Mouse (Mus musculus) limb, embryonic 15.5 days (tissue): ENCODE results near the gene Slit2. TPM values are rescaled to one million over a fixed set of nuclear protein-coding genes. Genes with fewer than 3 reads are reported as not detected.

Experiments used
- ATAC-seq: fragments of 200-750 bp; cut with Nextera tagmentation; 2 replicates; pipeline ENCODE4 v1.8.0; 2017; ENCODE audit warnings: low read depth, moderate TSS enrichment; ENCODE audit not compliant: insufficient number of reproducible peaks, low FRiP score, low TSS enrichment
- H3K27ac ChIP-seq: fragments of 300-500 bp; sonication (generic); 2 replicates; pipeline ENCODE4 v1.5.1; 2015; ENCODE audit warnings: moderate library complexity, mild to moderate bottlenecking, inconsistent platforms
- H3K27me3 ChIP-seq: fragments of 300-500 bp; sonication (generic); 2 replicates; pipeline ENCODE4 v1.6.1; 2015; ENCODE audit warnings: inconsistent platforms
- H3K36me3 ChIP-seq: fragments of 300-500 bp; sonication (generic); 2 replicates; pipeline ENCODE4 v1.6.1; 2015; ENCODE audit warnings: inconsistent platforms
- H3K4me1 ChIP-seq: fragments of 300-500 bp; sonication (generic); 2 replicates; pipeline ENCODE4 v1.6.1; 2015; ENCODE audit warnings: inconsistent platforms
- H3K4me2 ChIP-seq: fragments of 300-500 bp; sonication (generic); 2 replicates; pipeline ENCODE4 v1.6.1; 2015; ENCODE audit warnings: mild to moderate bottlenecking, inconsistent platforms
- H3K4me3 ChIP-seq: fragments of 300-500 bp; sonication (generic); 2 replicates; pipeline ENCODE4 v1.5.1; 2015; ENCODE audit warnings: mild to moderate bottlenecking, inconsistent platforms
- H3K9ac ChIP-seq: fragments of 300-500 bp; sonication (generic); 2 replicates; pipeline ENCODE4 v1.6.1; 2015; ENCODE audit warnings: inconsistent platforms
- H3K9me3 ChIP-seq: fragments of 300-500 bp; sonication (generic); 2 replicates; pipeline ENCODE4 v1.6.1; 2016; ENCODE audit warnings: inconsistent platforms
- WGBS: fragments of 180-500 bp; shearing (Covaris S2); methylation state at CpG from one replicate; pipeline ENCODE4 v1.1.7; 2015; 5-methylcytosine and 5-hydroxymethylcytosine counted together
- polyA plus RNA-seq: library from polyadenylated mRNA; unstranded; fragments of >200 nt; fragmentation: Nextera tagmentation; extraction: Ambion mirVana; gene quantifications from 2 replicates; pipeline ENCODE4 v1.2.1, GENCODE M21; 2015

The Slit2 gene
- polyA plus RNA-seq, 1 experiment from 2014 or later = 21.0 TPM

DNA sequence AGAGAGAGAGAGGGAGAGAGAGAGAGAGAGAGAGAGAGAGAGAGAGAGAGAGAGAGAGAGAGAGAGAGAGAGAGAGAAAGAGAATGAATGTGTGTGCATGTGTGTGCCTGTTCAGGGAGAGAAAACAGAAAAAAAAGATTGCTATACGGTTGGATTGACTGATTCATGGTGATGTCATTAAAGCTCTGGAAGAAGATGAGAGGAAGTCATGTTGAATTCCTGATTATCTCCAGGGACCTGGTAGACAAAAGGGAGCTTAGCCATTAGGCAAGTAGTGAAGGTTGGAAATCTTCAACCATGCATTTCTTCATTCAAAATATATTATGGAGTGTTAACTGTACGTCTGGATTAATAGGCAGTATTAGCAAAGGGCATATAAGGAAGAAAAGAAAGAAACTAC lies 77.8 kb downstream of the Slit2 start:
- no peaks in the 10 kb centered on the region for H3K27me3 ChIP-seq
- no peak overlapping the region for H3K4me2 ChIP-seq
- H3K27ac ChIP-seq = no peak overlapping the region
- ATAC-seq = no peak
- H3K9ac ChIP-seq = no peak overlapping the region
- H3K9me3 ChIP-seq = no peaks in the 10 kb centered on the region
- no peak overlapping the region for H3K4me3 ChIP-seq
- 35% methylated on average over 2 of the region's 2 CpGs for WGBS
- H3K36me3 ChIP-seq = no peaks in the 10 kb centered on the region
- peaks cover 3% of the 10 kb centered on the region; the same call in 1 of the 2 replicates for H3K4me1 ChIP-seq

DNA sequence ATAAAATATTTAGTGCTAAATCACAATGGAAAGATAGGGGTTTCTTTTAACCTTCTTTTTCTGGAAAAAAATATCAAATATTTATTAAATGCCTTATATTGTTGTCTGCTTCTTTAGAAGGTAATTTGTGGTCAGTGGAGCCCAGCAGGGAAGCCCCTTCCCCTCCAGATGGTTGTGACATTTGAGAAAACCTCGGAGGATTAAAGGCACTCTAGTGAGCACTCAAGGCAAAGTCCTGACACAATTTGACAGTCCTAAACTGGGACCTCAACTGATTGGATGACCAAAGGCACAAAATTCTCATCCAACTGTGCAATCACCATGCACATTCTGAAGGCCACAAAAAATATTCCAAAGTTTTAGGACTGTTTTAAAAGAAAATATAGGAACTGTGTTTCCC lies 95.8 kb downstream of the Slit2 start:
- Histone ChIP-seq H3K4me2 (no peak overlapping the region), H3K27me3 (no peaks in the 10 kb centered on the region), H3K36me3 (no peaks in the 10 kb centered on the region), H3K9me3 (no peaks in the 10 kb centered on the region), H3K4me1 (no peaks in the 10 kb centered on the region), H3K4me3 (no peak overlapping the region), H3K27ac (no peak overlapping the region), H3K9ac (no peak overlapping the region)
- no peak for ATAC-seq
- WGBS = 21% methylated on average over 1 of the region's 1 CpGs

DNA sequence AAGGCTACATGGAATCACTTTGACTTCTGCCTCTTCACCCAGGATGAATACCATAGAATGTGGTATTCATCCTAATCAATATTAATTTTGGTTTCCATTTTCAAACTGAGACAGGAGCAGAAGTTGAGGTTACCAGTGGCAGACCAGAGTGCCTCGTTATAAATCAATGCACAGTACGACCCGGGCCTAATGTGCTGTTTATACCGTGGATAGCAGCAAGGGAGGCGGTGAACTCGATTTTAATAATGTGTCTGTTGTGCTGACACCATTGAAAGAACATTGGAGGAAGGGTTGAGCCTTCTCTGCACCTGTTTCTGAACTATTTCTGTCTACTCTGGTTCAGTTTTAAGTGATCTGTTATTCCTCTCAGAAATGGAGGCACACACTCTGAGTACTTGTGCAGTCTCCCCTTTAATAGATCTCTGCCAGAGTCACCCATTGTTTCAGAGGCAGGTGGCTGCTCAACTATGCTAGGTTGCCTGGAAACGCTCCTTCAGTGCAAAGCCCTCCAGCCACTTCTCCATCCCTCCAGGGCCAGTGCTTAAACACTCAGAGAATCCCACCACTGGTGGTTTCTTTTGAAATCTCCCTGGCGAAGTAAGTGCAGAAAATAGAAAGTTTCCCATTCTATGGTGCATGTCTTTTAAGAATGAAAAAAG lies 98.4 kb downstream of the Slit2 start:
- Histone ChIP-seq H3K36me3 (no peaks in the 10 kb centered on the region), H3K27ac (no peak overlapping the region), H3K9ac (no peak overlapping the region), H3K9me3 (no peaks in the 10 kb centered on the region), H3K4me3 (no peak overlapping the region), H3K27me3 (no peaks in the 10 kb centered on the region), H3K4me1 (no peaks in the 10 kb centered on the region), H3K4me2 (no peak overlapping the region)
- no peak for ATAC-seq
- WGBS = 79% methylated on average over 8 of the region's 8 CpGs

DNA sequence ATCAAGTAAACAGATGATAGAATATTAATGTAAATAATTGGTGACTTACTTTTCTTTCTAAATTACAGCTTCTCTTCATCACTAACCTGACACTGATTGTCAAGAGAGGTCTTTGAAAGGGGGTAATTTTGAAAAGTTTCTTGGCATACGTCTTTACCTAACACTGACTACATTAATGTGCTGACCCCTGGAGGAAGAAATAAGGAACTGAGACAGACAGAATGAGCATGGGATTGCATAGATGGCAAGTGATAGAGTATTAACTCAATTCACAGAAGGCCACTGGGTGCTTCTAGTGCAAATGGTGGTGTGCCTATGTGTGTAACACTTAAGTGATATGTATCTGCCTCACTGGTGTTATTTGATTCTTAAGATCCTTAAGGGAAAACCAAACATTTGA lies 130.5 kb downstream of the Slit2 start:
- ATAC-seq = no peak
- WGBS = 21% methylated on average over 1 of the region's 1 CpGs
- H3K27me3 ChIP-seq = no peaks in the 10 kb centered on the region
- H3K27ac ChIP-seq = no peak overlapping the region
- H3K9ac ChIP-seq = no peak overlapping the region
- no peaks in the 10 kb centered on the region for H3K9me3 ChIP-seq
- no peak overlapping the region for H3K4me2 ChIP-seq
- H3K4me3 ChIP-seq = no peak overlapping the region
- no peaks in the 10 kb centered on the region for H3K4me1 ChIP-seq
- no peaks in the 10 kb centered on the region for H3K36me3 ChIP-seq

DNA sequence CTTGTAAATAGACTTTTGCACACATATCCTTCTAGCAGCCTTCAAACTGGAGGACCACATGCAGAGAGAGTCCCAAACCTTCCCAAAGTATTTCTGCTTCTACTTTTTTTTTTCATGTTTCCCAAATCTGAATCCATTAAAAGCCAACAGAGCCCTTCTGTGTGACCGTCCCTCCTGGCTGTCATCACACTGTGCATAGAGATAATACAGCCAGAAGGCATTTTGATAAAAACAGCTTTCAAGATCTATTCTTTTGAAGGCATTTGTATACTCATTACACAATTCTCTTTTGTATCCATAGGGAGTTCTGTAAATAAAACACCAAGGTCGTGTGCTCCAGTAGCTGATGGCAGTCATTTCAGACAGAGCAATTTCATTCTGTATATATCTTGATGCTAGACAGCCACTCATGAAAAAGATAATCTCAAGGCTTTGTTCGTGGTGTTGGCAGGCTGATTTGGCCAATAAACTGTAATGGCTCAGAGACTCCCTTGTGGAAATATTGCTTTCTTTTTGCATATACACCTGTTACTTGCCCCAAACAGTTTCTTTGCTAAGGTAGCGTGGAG lies 132.1 kb downstream of the Slit2 start:
- Histone ChIP-seq H3K4me1 (no peaks in the 10 kb centered on the region), H3K9me3 (no peaks in the 10 kb centered on the region), H3K36me3 (no peaks in the 10 kb centered on the region), H3K4me3 (no peak overlapping the region), H3K27me3 (no peaks in the 10 kb centered on the region), H3K9ac (no peak overlapping the region), H3K4me2 (no peak overlapping the region), H3K27ac (no peak overlapping the region)
- 66% methylated on average over 4 of the region's 4 CpGs for WGBS
- no peak for ATAC-seq

DNA sequence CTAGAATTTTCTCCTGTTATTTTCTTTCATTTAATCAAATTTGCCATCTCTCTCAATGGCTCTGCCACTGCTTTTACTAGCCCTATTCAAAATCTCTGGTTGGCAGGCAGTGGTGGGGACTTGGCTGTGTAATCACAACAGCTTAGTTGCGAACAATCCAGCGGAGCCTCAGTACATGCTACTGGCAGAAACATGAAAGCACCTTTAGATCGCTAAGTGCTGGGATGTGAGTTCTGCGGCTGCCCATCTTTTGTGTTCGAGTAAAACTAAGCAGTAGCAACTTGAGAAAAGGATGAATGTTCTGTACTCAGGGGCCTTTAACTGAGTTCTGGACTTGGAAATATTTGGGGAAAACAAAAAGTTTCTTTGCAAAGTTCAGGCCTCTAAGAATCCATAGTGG lies 139.7 kb downstream of the Slit2 start:
- Histone ChIP-seq H3K4me2 (no peak overlapping the region), H3K4me3 (no peak overlapping the region), H3K9ac (no peak overlapping the region), H3K36me3 (no peaks in the 10 kb centered on the region), H3K4me1 (no peaks in the 10 kb centered on the region), H3K27ac (no peak overlapping the region), H3K9me3 (no peaks in the 10 kb centered on the region), H3K27me3 (no peaks in the 10 kb centered on the region)
- ATAC-seq = no peak
- 81% methylated on average over 5 of the region's 5 CpGs for WGBS

DNA sequence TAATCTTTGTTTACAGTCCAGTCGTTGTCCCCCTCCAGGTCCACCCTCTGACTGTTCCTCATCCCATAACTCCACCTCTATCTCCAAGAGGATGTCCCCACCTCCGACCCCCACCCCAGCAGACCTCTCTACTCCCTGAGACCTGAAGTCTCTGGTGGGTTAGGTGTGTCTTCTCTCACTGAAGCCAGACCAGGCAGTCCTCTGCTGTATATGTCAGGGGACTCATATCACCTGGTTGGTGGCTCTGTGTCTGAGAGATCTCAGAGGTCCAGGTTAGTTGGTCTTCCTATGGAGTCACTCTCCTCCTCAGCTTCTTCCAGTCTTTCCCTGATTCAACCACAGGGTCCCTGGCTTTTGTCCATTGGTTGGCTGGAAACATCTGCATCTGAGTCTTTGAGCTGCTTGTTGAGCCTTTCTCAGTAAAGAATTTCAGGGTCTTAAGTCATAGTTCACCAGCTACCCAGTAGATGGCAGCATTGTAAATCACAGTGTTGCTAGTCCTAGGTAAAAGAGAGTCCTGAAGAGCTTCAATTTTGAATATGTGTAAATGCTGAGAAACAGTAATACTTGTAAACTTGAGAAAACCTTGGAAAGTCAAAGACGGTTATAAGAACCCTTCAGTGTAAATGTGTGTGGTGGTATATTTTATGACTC lies 143.0 kb downstream of the Slit2 start:
- no peak overlapping the region for H3K9ac ChIP-seq
- no peaks in the 10 kb centered on the region for H3K36me3 ChIP-seq
- 73% methylated on average over 3 of the region's 3 CpGs for WGBS
- H3K27me3 ChIP-seq = no peaks in the 10 kb centered on the region
- H3K27ac ChIP-seq = no peak overlapping the region
- H3K4me3 ChIP-seq = no peak overlapping the region
- no peaks in the 10 kb centered on the region for H3K4me1 ChIP-seq
- H3K9me3 ChIP-seq = no peaks in the 10 kb centered on the region
- no peak for ATAC-seq
- no peak overlapping the region for H3K4me2 ChIP-seq

DNA sequence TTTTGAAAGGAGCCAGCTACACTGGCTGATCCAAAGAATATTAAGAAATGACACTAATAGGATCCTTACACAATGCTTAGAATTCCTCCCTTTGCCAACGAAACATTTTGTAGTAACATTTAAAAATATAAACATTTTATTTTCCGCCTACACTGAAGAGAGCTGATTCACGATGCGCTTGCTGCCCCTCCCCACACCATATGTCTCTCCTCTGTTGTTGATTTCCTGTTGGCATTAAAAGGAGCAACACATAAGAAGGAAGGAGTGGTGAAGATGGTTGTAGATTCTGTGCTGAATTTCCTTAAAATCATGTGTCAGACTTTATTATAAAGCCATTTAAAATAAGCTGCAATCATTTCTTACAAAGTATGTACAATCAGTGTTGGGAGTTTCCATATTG lies 147.0 kb downstream of the Slit2 start:
- H3K27ac ChIP-seq = no peak overlapping the region
- no peaks in the 10 kb centered on the region for H3K9me3 ChIP-seq
- no peak overlapping the region for H3K9ac ChIP-seq
- no peak for ATAC-seq
- WGBS = 82% methylated on average over 4 of the region's 4 CpGs
- no peaks in the 10 kb centered on the region for H3K4me1 ChIP-seq
- no peaks in the 10 kb centered on the region for H3K36me3 ChIP-seq
- H3K4me2 ChIP-seq = no peak overlapping the region
- H3K4me3 ChIP-seq = no peak overlapping the region
- no peaks in the 10 kb centered on the region for H3K27me3 ChIP-seq

DNA sequence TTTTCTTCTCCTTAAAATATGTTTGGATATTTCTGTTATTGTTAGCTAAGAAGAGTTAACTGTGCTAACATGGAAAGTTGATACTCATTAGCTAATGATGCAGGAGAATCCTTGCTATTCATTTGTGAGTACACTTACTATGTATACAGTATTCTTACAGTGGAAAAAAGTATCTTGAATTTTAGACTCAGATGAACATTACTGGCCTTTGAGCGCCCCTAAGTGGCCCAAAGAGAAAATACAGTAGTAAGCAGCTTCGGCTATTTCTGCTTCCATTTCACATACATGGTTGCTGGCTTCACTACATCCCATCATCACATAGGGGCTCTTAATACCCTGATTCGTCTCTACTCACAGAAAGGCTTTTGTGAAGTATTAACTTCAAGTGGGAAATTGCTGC lies 153.6 kb downstream of the Slit2 start:
- Histone ChIP-seq H3K4me2 (no peak overlapping the region), H3K36me3 (no peaks in the 10 kb centered on the region), H3K4me3 (no peak overlapping the region), H3K27me3 (no peaks in the 10 kb centered on the region), H3K4me1 (no peaks in the 10 kb centered on the region), H3K27ac (no peak overlapping the region), H3K9ac (no peak overlapping the region), H3K9me3 (no peaks in the 10 kb centered on the region)
- WGBS = 12% methylated on average over 3 of the region's 3 CpGs
- no peak for ATAC-seq

DNA sequence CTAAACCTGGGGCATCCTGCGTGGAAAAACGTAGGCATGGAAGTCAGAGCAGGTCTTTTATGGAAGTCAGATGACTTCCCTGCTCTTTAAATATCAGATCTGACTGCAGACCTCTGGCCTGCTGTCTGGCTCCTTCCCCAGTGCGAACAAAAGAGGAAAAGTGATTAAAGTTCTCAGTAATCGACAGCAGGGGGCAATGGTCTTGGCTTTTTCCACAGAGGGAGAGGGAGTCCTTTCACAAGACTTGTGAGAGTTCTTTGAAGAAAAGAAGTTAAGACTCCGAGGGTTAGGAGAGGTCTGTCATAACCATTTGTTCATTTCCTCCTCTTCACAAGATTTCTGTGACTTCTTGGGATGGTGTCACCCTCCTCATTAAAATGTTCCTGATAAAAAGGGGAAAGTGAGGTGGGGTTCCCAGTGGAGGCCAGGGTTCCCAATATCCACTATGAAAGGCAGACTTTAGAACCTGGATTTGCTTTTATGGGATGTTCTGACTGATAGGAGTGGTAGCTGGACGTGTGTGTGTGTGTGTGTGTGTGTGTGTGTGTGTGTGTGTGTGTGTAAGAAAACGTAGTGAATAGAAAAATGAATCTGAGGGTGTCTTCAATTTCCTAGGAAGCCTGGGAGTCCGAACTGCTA lies 156.0 kb downstream of the Slit2 start:
- Histone ChIP-seq H3K4me1 (no peaks in the 10 kb centered on the region), H3K4me2 (no peak overlapping the region), H3K36me3 (no peaks in the 10 kb centered on the region), H3K27me3 (no peaks in the 10 kb centered on the region), H3K27ac (no peak overlapping the region), H3K9me3 (no peaks in the 10 kb centered on the region), H3K4me3 (no peak overlapping the region), H3K9ac (no peak overlapping the region)
- no peak for ATAC-seq
- WGBS = 29% methylated on average over 8 of the region's 8 CpGs

DNA sequence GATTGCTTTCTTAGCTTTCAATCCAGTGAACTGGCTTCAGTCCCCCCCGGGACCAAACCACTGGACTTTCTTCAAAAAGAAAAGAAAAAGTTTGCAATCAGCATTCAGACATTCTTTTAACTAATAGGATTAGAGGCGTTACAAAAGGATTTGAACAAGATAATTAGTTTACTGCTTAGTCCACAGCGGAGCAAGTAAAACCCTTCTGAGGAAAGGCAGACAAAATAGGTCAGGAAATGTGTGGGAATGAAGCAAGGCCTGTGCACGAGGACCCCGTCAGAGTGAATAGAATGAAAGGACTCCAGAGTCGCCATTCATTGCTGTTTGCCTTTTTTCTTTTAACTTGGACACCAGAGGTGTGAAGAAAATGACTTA lies 156.5 kb downstream of the Slit2 start:
- H3K27ac ChIP-seq = no peak overlapping the region
- no peak overlapping the region for H3K9ac ChIP-seq
- H3K36me3 ChIP-seq = no peaks in the 10 kb centered on the region
- WGBS = 48% methylated on average over 6 of the region's 6 CpGs
- H3K4me1 ChIP-seq = no peaks in the 10 kb centered on the region
- H3K4me3 ChIP-seq = no peak overlapping the region
- no peaks in the 10 kb centered on the region for H3K9me3 ChIP-seq
- H3K4me2 ChIP-seq = no peak overlapping the region
- no peak for ATAC-seq
- no peaks in the 10 kb centered on the region for H3K27me3 ChIP-seq

DNA sequence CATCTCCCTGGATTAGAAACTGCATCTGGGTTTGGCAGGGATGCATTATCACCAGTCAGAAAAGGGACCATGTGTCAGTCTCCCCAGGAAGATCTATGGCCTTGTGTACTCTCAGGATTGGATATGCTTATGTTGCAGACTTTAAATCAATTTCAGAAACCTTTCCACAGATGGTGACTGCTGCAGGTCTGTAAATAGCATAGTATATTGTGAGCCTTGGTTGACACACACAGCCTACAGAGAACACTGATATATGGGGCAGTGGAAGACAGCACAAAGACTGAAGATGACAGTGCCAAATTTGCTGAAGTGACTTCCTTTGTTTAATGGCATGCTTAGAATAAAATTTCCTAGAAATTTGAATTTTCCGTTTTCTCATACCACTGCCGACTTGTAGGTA lies 163.1 kb downstream of the Slit2 start:
- 84% methylated on average over 2 of the region's 2 CpGs for WGBS
- no peak for ATAC-seq
- no peaks in the 10 kb centered on the region for H3K9me3 ChIP-seq

More for the DNA sequence above, 163.1 kb downstream of the Slit2 start:
- H3K4me3 ChIP-seq = no peak overlapping the region
- no peaks in the 10 kb centered on the region for H3K36me3 ChIP-seq
- no peak overlapping the region for H3K4me2 ChIP-seq
- no peaks in the 10 kb centered on the region for H3K4me1 ChIP-seq
- no peak overlapping the region for H3K9ac ChIP-seq
- no peak overlapping the region for H3K27ac ChIP-seq
- H3K27me3 ChIP-seq = no peaks in the 10 kb centered on the region
